ENCODE assay signal across 11 mouse cellular contexts in the genomic region with DNA sequence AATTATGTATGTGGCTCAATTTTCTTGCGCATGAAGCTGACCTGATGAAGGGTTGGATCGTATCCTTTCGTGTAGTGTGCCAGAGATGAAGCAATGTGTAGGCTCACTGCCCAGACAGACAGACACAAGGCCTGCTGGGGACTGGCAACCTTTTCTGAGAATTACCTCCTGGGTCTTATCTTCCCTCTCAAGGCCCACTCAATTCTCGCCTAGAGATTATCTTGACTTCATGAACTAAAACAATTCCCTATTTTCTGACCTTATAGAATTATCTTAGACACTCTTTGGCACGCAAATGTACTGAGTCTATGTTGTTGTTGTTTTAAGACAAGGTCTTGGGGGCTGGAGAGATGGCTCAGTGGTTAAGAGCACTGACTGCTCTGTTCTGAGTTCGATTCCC. TPM values are rescaled to one million over a fixed set of nuclear protein-coding genes. Genes with fewer than 3 reads are reported as not detected.
A peak's percentile ranks its signal among the peaks of the same experiment; 100 is the strongest.
DNase-seq lines count a peak whose midpoint lies in the region; ATAC-seq and TF ChIP-seq lines count a peak whose summit lies in the region.
"Had no signal": no experiment of that assay in that cellular context is flagged by ENCODE, and none has a peak within 500 bp of the region (broad histone marks: within the 10 kb centered on the region; RNA-seq: fewer than 3 reads in every experiment).

No protein-coding gene starts in this region.

- TF ChIP-seq CTCF in lung, adult 2 months (IDR thresholded peaks at IDR 0.05; ENCODE audit: insufficient read depth, low read length): no peak

- ATAC-seq in liver, embryonic 13.5 days (ENCODE audit: low read depth): peak; percentile 84
- ATAC-seq: forebrain, embryonic 14.5 days; lung, postnatal 0 days had no signal

- no peak overlapping the region for H3K4me2 ChIP-seq in liver, embryonic 13.5 days
- H3K4me2 ChIP-seq: kidney, embryonic 15.5 days had no signal

- peak; percentile 40 to 46 for DNase-seq in lung, adult 18-20 months
- DNase-seq in lung, adult 2 months: no peak
- DNase-seq in c-Kit-positive CD71-positive TER-119-positive erythroid progenitor cells, embryonic 14.5 days (ENCODE audit: low spot score): peak; percentile 23
- DNase-seq in gastrocnemius, postnatal 10 days: peak; percentile 15
- peak; percentile 26 for DNase-seq in liver, embryonic 13.5 days
- DNase-seq in layer of hippocampus, postnatal 36 days: no peak
- DNase-seq in retina, embryonic 14.5 days (ENCODE audit: low spot score): no peak
- DNase-seq in left cerebral cortex, postnatal 36 days (ENCODE audit: low spot score in 2 of 2): no peak

- no peak for TF ChIP-seq POLR2A in lung, adult 2 months (IDR thresholded peaks at IDR 0.05; ENCODE audit: borderline replicate concordance, extremely low read depth, low read depth, low read length)

- 72% methylated on average over 6 of the region's 6 CpGs for WGBS in lung, adult 2 months
- 42% methylated on average over 6 of the region's 6 CpGs for WGBS in liver, embryonic 13.5 days (ENCODE audit: insufficient replicate concordance)

- H3K4me3 ChIP-seq in lung, adult 2 months (replicated peaks; ENCODE audit: extremely low read depth, low read depth, low read length): no peak overlapping the region
- no peak overlapping the region for H3K4me3 ChIP-seq in liver, embryonic 13.5 days (replicated peaks)
- H3K4me3 ChIP-seq: kidney, embryonic 15.5 days had no signal

- no peaks in the 10 kb centered on the region for H3K9me3 ChIP-seq in liver, embryonic 13.5 days (replicated peaks)
- H3K9me3 ChIP-seq: kidney, embryonic 15.5 days had no signal

- no peak overlapping the region for H3K27ac ChIP-seq in liver, embryonic 13.5 days
- H3K27ac ChIP-seq: kidney, embryonic 15.5 days had no signal

- intact Hi-C loops in left cerebral cortex, postnatal 36 days (cut with DNase I): loop anchor here (10.0 kb wide), 1 partner anchor 361 kb away; no protein-coding TSS in a partner anchor

- H3K4me1 ChIP-seq in lung, adult 2 months (ENCODE audit: control insufficient read depth, insufficient read depth, low read length): no peaks in the 10 kb centered on the region
- H3K4me1 ChIP-seq in liver, embryonic 13.5 days (replicated peaks): peaks cover 22% of the 10 kb centered on the region
- H3K4me1 ChIP-seq: kidney, embryonic 15.5 days had no signal

- H3K36me3 ChIP-seq in liver, embryonic 13.5 days: no peaks in the 10 kb centered on the region
- H3K36me3 ChIP-seq: kidney, embryonic 15.5 days had no signal

- no peaks in the 10 kb centered on the region for H3K27me3 ChIP-seq in liver, embryonic 13.5 days
- H3K27me3 ChIP-seq: kidney, embryonic 15.5 days had no signal

- H3K9ac ChIP-seq in liver, embryonic 13.5 days: no peak overlapping the region
- H3K9ac ChIP-seq: kidney, embryonic 15.5 days had no signal

RNA-seq across cellular contexts. Expression of a gene that starts 22.6 kb away (rescaled TPM):
- 21.8 and 24.9 TPM in 2 replicates for polyA plus RNA-seq in lung, adult 2 months (2012; rRNA removed)
- total RNA-seq in gastrocnemius, postnatal 10 days (2021): 10 to 100 TPM; 27.1 to 36.2 TPM
- 5.8 and 6.0 TPM in 2 replicates for polyA plus RNA-seq in liver, embryonic 13.5 days (2015; fragmentation: Nextera tagmentation; extraction: Ambion mirVana)
- total RNA-seq in layer of hippocampus, postnatal 36 days (2021): 10 to 100 TPM; 84.4 to 91.5 TPM
- total RNA-seq in left cerebral cortex, postnatal 36 days (2021): 10 to 100 TPM; 58.7 to 88.1 TPM

Comparison
In these comparisons a context has a peak if more than half of its experiments do, and no peak if none do; other contexts are left out.
1. DNase-seq: peak in lung, adult 18-20 months (2 of 2), c-Kit-positive CD71-positive TER-119-positive erythroid progenitor cells, embryonic 14.5 days (single experiment), gastrocnemius, postnatal 10 days (single experiment) and liver, embryonic 13.5 days (single experiment); none in lung, adult 2 months (single experiment), layer of hippocampus, postnatal 36 days (0 of 2), retina, embryonic 14.5 days (single experiment) and left cerebral cortex, postnatal 36 days (0 of 2).